Mouse (Mus musculus) embryonic stem cell, embryonic (primary cell): ENCODE data around the gene Vat1l.

Experiments
- CTCF ChIA-PET, 4 experiments: fragments of 300-600 bp in 2 of 4; fragments of 350-600 bp in 2 of 4; sonication (Branson Sonifier 250); formaldehyde crosslinking; loops; one replicate each; lab custom pipeline; 2022; ENCODE audit warnings: inconsistent platforms in 2 of 4; lab: Charles Lee
- POLR2A ChIA-PET, 4 experiments: fragments of 300-600 bp in 2 of 4; fragments of 350-600 bp in 2 of 4; sonication (Branson Sonifier 250); formaldehyde crosslinking; loops; one replicate each; lab custom pipeline; 2022; ENCODE audit warnings: antibody characterized with exemption in 4 of 4, inconsistent platforms in 1 of 4; lab: Charles Lee

Gene Vat1l

DNA sequence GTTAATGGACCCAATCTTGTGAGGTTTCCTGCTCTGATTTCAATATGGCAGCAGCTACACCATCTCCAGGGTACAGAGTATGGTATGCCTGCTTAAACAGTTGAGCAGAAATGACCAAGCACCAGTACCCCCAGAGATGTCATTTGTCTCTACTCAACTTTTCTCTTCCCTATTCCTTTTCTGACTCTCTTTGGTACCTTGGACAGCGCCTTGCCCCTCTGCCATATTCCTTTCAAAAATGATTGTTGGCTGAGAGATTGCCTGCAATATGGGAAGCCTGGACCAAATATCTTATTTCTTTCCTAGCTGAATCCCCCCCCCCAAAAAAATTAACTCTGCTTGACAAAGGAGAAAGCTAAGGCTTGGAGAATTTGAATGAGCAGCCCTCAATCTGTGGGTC, 75.7 kb downstream of the Vat1l start:
- CTCF ChIA-PET, result no interaction called here
- POLR2A ChIA-PET, result interaction anchor here in 1 of 4 experiments (0.6 kb wide), 1 partner anchor 11 kb away, joined by 3 read pairs; no protein-coding TSS in a partner anchor

DNA sequence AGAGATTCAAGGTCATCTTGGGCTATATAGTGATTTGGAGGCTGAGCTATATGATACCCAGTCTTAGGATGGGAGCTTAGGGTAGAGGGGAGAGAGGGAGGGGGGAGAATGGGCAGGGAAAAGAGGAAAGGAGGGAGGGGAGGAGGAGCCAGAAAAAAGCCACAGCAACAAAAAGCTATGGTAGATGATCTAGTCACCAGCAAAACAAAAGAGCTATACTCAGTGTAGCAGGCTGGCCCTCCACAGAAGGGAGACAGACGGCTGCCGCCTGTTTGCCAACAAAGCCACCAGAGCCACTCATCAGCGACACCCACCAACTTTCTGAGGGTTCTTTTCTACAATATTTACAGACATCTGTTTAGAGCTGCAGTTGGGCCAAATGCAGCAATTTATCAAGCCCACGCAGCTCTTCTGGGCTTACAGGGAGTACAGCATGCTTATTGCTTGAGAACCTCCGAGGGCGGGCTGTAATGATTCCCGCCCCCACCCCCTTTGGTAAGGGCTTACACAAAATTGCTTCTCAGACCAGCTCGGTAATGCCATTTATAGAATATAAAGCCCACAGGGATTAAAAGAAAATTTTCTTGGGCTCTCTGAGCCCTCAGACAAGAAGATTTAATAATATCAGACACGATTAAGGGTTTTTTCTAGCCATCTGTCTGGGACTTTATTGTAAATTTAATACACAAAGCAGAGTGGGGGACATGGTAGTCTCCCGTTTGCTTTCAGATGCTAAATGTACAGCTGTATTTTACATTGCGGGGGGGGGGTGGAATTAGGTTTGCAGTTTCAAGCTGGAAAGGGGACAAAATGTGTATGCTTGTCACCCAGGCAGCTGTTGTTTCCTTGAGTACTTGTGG, 89.7 kb downstream of the Vat1l start:
- ChIA-PET POLR2A (interaction anchor here in 1 of 4 experiments (0.6 kb wide), 1 partner anchor 15 kb away, joined by 3 read pairs; no protein-coding TSS in a partner anchor), CTCF (interaction anchor here in 3 of 4 experiments (0.6 to 1.1 kb wide), 5 partner anchors 47 to 343 kb away, joined by 3 to 11 read pairs (median 4); partner anchors contain the start of gene Wwox (in 1 of the 3))

DNA sequence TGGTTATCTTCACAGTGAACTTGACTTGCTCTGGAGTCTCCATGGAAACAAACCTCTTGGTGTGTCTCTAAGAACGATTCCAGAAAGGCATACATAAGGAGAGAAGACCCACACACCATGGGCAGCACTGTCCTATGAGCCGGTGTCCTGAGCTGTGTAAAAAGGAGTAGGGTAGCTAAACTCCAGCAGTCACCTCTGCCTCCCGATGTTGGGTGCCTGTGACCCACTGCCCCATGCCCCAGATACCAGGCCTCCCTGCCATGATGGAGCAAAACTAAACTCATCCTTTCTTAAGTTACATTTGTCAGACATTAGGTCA, 90.3 kb downstream of the Vat1l start:
- CTCF ChIA-PET, result interaction anchor here in 1 of 4 experiments (1.0 kb wide), 1 partner anchor 47 kb away, joined by 5 read pairs; no protein-coding TSS in a partner anchor
- POLR2A ChIA-PET, result interaction anchor here in 1 of 4 experiments (0.6 kb wide), 1 partner anchor 16 kb away, joined by 3 read pairs; no protein-coding TSS in a partner anchor

DNA sequence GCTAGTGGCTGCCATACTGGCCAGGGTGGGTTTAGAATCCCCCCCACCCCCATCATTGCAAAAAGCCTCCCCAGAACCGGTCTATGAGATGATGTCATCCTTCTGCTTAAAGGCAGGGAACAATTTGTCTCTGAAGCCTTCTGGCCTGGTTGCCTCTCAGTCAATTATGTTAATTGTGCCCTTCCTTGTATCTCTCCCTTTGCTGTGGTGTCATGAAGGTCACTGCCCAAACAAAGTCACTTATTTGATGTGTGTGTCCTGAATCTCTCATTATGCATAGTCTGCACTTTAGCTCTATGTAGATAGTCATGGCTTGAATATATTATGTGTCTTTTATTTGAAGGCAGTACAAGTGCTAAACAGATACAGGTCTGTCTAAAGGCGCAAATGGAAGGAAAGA, 92.8 kb downstream of the Vat1l start:
- ChIA-PET POLR2A (no interaction called here), CTCF (no interaction called here)

- POLR2A ChIA-PET, result no interaction called here
- CTCF ChIA-PET, result interaction anchor here in 2 of 4 experiments (0.6 kb wide), 2 partner anchors 42 to 150 kb away, joined by 3 read pairs; no protein-coding TSS in a partner anchor
Measured at GRCm38 (mm10) chr8:114300072-114300471, 94.7 kb downstream of the Vat1l start.

- POLR2A ChIA-PET, result no interaction called here
- CTCF ChIA-PET, result interaction anchor here in 2 of 4 experiments (0.6 to 1.8 kb wide), 2 partner anchors 134 to 232 kb away, joined by 4 to 5 read pairs; no protein-coding TSS in a partner anchor
Measured at GRCm38 (mm10) chr8:114306296-114306695, 100.9 kb downstream of the Vat1l start.

- ChIA-PET CTCF (no interaction called here), POLR2A (interaction anchor here in 1 of 4 experiments (0.6 kb wide), 1 partner anchor 45 kb away, joined by 3 read pairs; no protein-coding TSS in a partner anchor)
Measured at GRCm38 (mm10) chr8:114314669-114315325, 109.4 kb downstream of the Vat1l start.

- CTCF ChIA-PET, result no interaction called here
- POLR2A ChIA-PET, result no interaction called here
Measured at GRCm38 (mm10) chr8:114318161-114318560, 112.7 kb downstream of the Vat1l start.

DNA sequence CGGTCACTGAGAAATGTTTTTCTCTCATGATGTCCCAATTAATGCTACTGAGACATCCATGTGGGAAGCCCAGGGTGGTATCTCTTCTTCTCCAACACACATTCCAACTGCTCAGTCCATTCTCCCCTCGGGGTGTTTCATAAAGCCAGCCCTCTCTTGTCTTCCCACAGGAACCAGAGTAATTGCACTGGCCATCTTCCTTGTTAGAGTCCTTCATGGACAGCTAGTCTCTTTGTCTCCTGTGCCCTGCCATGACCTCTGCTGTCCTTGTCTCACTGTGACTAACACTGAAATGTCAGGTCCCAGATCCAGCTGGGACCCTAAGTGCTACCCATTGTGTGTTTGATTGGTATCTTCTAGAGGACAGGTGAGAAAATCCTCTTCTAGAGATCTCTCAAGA, 116.7 kb downstream of the Vat1l start:
- ChIA-PET CTCF (no interaction called here), POLR2A (no interaction called here)

DNA sequence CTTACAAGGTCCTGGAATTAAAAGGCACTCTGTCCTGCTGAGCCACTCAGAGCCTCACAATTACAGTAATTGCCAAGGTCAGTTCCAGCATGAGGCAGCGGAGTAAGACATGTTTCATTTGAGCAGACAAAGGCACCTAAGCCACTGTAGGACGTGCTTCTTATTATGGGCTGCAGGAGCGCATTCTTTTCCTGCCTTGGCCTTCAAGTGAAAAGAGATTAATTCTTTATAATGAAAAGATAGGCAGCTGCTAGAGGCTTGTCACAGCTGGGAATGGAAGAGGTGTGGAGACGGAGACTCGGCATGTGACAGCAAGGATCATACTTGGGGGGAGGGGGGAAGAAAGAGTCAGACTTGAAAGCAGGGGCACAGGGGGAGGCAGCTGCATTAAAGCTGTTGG, 126.5 kb downstream of the Vat1l start:
- ChIA-PET POLR2A (interaction anchor here in 1 of 4 experiments (0.6 kb wide), 1 partner anchor 59 kb away, joined by 4 read pairs; no protein-coding TSS in a partner anchor), CTCF (interaction anchor here in 1 of 4 experiments (1.6 kb wide), 1 partner anchor 10 kb away, joined by 4 read pairs; no protein-coding TSS in a partner anchor)

GRCm38 (mm10) chr8:114332949-114333348, 127.5 kb downstream of the Vat1l start:
- ChIA-PET POLR2A (no interaction called here), CTCF (interaction anchor here in 3 of 4 experiments (0.6 to 1.6 kb wide), 3 partner anchors 9 to 10 kb away, joined by 3 to 4 read pairs (median 4); no protein-coding TSS in a partner anchor)

GRCm38 (mm10) chr8:114335721-114336120, 130.3 kb downstream of the Vat1l start:
- POLR2A ChIA-PET, result no interaction called here
- CTCF ChIA-PET, result no interaction called here

- ChIA-PET CTCF (interaction anchor here (0.6 to 2.2 kb wide), 31 partner anchors 10 to 1771 kb away, joined by 3 to 14 read pairs (median 4); partner anchors contain the start of gene Nudt7 (in 1 of the 4)), POLR2A (interaction anchor here in 2 of 4 experiments (0.7 to 0.8 kb wide), 3 partner anchors 111 to 1390 kb away, joined by 3 to 6 read pairs (median 3); no protein-coding TSS in a partner anchor)
Measured at GRCm38 (mm10) chr8:114342276-114342675, 136.9 kb downstream of the Vat1l start.

DNA sequence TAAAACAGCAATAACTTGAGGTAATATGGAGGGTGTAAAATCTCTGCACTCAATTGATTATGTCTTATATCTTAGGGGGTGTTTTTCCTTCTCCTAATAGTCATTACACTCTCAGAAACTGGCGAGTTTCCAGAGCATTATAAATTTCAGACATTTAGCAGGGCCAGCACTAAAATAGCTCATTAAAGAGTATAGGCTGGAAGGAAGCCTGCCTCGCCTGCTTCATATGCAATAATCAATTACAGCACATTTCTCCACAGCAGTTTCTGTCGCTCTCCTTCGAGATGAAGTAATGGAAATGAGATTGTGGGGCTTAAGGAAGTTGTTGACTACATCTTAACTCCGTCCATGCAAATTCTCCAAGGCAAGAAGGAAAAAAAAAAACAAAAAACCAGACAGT, 139.4 kb downstream of the Vat1l start:
- ChIA-PET CTCF (no interaction called here), POLR2A (interaction anchor here in 1 of 4 experiments (0.6 kb wide), 1 partner anchor 576 kb away, joined by 3 read pairs; no protein-coding TSS in a partner anchor)

- CTCF ChIA-PET, result interaction anchor here in 2 of 4 experiments (0.7 to 0.9 kb wide), 3 partner anchors 15 to 258 kb away, joined by 3 to 4 read pairs (median 3); no protein-coding TSS in a partner anchor
- POLR2A ChIA-PET, result no interaction called here
Measured at GRCm38 (mm10) chr8:114346045-114346444, 140.6 kb downstream of the Vat1l start.

DNA sequence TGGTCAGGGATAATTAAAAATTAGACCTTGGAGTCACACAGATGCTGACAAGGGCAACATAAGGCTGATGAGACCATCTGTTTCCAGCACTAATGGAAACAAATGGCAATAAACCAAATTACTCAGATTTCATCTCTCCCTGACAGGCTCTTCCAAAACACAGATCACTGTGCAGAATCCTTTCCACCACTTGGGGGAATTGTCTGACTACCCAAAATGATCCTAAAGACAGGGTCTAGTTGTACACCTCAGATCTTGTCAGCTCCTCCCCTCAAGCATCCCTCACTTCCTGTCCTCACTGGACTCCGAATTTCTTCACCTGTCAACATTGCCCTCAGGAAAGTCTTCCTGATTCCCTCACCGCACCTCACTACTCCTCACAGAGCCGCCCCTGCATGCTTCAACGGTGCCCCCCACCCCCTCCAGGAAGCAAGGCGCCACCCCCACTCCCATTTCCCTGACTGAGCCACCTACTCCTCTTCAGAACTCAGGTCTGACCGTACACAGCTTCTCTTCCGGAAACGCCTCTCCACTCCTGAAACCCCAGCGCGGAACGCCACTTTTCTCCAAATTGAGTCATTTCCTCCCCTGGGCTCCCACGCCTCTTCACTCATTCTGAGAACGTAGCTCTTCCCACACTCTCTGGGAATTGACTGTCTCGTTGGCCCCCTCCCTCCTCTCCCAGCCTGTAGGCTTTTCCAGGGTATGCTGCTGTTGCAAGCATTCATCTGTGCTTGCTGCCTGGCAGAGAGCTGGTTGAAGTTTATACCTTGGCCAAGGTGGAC, 146.4 kb downstream of the Vat1l start:
- CTCF ChIA-PET, result interaction anchor here in 3 of 4 experiments (0.7 to 1.8 kb wide), 5 partner anchors 9 to 277 kb away, joined by 4 to 16 read pairs (median 4); no protein-coding TSS in a partner anchor
- POLR2A ChIA-PET, result no interaction called here

- ChIA-PET POLR2A (interaction anchor here in 1 of 4 experiments (0.6 kb wide), 1 partner anchor 45 kb away, joined by 3 read pairs; no protein-coding TSS in a partner anchor), CTCF (interaction anchor here in 1 of 4 experiments (0.6 kb wide), 1 partner anchor 596 kb away, joined by 5 read pairs; no protein-coding TSS in a partner anchor)
Measured at GRCm38 (mm10) chr8:114360506-114360905, 155.1 kb downstream of the Vat1l start.

- POLR2A ChIA-PET, result interaction anchor here in 1 of 4 experiments (0.5 kb wide), 1 partner anchor 160 kb away, joined by 3 read pairs; no protein-coding TSS in a partner anchor
- CTCF ChIA-PET, result interaction anchor here (0.6 to 2.1 kb wide), 12 partner anchors 12 to 289 kb away, joined by 3 to 10 read pairs (median 4); partner anchors contain the start of gene Wwox (in 1 of the 4)
Measured at GRCm38 (mm10) chr8:114363167-114363566, 157.8 kb downstream of the Vat1l start.
